Mouse (Mus musculus): Measurements from ENCODE around the gene Ankle1.
A peak's percentile ranks its signal among the peaks of the same experiment; 100 is the strongest.

The Ankle1 gene

GRCm38 (mm10) chr8:71381971-71382961 is 23.5 kb upstream of the Ankle1 start:
- DNase-seq (ENCODE audit: low spot score in 2 of 2) = peak; percentile 75 to 85

- no peak for DNase-seq (ENCODE audit: low spot score in 2 of 2)
Observed at GRCm38 (mm10) chr8:71383396-71383795, 22.4 kb upstream of the Ankle1 start.

GRCm38 (mm10) chr8:71383860-71384259 is 21.9 kb upstream of the Ankle1 start:
- DNase-seq (ENCODE audit: low spot score in 2 of 2) = no peak

DNA sequence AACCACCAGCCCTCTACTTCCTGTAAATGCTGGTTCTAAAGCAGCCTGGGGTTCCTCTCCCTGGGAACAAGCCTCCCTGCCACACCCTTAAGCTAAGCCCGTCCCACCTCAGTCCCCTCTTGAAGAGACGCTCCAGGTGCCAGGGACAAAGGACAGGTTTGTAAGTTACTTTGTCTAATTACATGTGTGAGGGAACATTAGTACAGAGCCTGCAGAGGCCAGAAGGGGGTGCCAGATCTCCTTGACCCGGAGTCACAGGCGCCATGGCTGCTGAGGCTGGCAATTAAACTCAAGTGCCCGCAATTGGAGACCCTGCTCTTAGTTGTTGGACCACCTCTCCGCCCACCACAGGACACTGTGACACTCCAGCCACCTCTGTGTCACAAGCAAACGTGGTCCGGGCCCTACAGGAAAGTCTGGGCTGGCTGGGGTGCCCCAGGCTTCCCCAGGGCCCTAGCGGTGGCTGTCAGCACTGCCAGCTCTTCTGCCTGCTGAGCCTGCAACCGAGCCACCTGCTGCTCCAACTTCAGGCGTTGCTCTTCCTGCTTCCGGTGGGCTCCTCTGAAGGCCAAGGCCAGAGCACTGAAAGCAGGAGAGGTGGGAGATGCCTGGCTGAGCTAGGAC is 20.5 kb upstream of the Ankle1 start:
- DNase-seq (ENCODE audit: low spot score in 2 of 2) = no peak

- no peak for DNase-seq (ENCODE audit: low spot score in 2 of 2)
Observed at GRCm38 (mm10) chr8:71388267-71388666, 17.5 kb upstream of the Ankle1 start.

- DNase-seq (ENCODE audit: low spot score in 2 of 2) = no peak
Observed at GRCm38 (mm10) chr8:71391696-71392095, 14.1 kb upstream of the Ankle1 start.

DNA sequence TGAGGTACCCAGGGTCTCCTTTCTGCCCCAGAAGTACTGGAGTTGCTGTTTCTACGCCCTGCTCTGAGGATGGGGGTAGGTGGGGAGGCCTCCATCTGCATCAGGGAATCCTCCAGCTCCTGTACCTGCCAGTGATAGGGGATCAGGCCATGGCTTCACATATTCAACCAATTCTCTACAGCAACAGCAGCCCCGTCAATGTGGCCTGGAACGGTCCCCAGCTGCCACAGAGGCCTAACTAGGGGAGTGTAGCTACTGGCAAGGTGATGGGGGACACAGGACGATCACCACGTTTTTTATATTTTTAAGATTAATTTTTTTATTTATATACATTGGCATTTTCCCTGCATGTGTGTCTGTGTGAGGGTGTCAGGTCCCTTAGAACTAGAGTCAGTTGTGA is 13.4 kb upstream of the Ankle1 start:
- DNase-seq (ENCODE audit: low spot score in 2 of 2) = no peak

DNA sequence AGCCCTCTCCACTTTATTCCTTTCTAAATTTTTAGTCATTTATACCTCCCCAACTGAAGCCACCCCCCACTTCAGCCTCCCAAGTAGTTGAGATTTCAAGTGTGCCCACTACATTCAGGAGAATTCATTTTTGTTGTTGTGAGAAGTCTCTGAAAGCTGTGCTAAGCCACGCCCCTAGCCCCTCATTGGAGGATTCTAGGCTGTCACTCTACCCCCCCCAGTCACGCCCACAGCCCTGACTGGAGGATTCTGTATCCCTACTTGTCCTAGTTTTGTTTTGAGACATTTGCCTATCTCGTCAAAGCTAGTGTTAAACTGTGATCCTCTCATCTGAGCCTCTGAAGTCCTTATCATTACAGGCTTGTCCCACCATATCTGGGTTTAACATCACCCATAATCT is 12.9 kb upstream of the Ankle1 start:
- no peak for DNase-seq (ENCODE audit: low spot score in 2 of 2)

DNA sequence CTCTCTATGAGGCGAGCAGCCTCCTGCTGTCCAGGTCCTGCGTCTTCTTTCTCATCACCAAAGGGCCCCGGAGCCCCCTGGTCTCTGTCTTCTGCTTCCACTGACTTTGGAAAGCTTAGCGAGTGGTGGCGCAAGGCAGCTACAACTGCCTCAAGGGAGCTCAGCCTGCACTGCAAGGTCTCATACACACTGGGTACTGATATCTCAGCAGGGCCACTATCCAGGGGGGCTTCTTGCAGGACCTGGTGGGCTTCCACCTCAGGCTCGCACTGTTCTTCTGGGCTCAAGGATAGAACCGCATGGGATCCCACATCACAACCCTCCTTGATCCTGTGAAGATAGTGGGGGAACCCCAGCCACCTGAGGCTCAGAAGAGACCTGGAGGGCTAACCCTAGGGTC is 11.3 kb upstream of the Ankle1 start:
- no peak for DNase-seq (ENCODE audit: low spot score in 2 of 2)

GRCm38 (mm10) chr8:71395071-71395470 is 10.7 kb upstream of the Ankle1 start:
- DNase-seq (ENCODE audit: low spot score in 2 of 2) = no peak

DNA sequence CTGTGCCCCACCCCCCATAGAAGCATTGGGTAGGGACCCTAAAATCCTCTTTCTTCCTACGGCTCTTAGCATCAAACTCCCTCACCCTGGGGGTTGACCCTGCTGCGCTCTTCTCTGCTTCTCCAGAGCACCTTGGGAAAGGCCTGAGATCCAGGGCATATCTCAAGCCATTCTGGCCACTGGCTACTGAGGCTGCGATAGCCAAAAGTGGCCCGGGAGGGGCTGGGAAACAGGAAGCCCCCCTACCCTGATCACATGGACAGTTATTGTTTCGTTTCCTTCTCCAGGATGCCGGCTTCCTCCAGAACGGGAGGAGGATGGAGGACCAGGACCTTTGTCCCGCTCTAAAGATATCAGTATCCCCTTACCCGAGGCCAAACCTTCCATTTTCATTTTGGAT is 10.2 kb upstream of the Ankle1 start, which contains the start of gene Ushbp1:
TSS of gene Ushbp1 (minus strand) at position 174 of the 400 bp plus-strand sequence.
- DNase-seq (ENCODE audit: low spot score in 2 of 2) = no peak

DNA sequence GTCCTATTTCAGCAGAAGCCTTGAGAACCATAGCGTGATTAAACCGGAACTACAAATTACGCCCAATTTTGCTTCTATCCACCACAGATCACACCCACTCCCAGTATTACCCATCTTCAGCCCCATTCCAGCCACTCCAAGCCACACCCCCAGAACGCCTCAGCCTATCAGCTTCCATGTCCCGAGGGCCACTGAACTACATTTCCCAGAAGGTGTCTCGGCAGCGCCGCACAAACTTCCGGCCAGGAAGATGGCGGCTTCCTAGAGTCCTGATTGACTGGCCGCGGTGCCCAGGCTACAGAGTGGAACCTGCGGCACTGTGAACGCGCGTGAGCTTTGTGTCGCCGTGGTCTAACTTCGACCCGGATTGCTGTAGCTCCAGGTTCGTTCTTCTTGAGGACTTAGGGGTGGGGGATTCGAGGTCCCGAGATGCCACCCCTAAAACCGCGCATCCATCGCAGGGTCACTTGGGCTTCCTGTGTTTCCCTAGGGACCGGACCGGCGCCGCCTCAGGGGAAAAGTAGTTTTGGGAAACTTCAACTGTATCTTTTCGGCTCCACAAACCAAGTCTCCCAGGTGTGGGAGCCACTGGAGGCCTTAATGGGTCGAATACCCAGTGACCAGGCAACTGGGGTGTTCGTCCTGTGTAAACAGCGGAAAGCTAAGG is 9.0 kb upstream of the Ankle1 start, which contains the start of gene Babam1:
TSS of gene Babam1 (plus strand) at position 223 of the 667 bp plus-strand sequence.
- peak; percentile 81 to 92 for DNase-seq (ENCODE audit: low spot score in 2 of 2)

DNA sequence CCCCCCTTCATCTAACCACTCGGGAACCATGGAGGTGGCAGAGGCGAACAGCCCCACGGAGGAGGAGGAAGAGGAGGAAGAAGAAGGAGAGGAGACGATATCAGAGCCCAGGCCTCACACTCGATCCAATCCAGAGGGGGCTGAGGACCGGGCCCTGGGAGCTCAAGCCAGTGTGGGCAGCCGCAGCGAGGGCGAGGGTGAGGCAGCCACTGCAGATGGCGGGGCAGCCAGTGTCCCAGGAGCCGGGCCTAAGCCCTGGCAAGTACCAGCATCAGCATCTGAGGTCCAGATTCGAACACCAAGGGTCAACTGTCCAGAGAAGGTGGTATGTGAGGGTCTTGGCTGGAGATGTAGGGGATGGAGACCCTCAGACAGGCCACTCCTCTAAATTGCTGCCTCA is 8.1 kb upstream of the Ankle1 start:
- no peak for DNase-seq (ENCODE audit: low spot score in 2 of 2)

DNA sequence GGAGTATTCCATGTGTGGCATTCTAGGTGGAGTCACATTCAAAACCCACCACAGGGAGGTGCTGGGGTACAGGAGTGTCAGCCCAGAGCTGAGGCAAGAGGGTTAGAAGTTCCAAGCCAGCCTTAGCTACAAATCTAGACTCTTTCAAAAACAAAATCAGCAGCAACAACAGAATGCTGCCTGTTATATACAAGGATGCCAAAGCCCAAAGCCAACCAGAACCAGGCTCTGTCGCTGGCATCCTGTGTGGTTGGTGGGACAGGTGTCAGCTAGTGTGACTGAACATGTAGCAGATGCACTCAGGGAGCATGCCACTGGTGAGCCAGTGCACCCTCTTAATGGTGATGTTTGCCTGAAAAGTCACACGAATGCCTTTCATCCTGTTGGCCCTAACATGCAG is 5.0 kb upstream of the Ankle1 start:
- DNase-seq (ENCODE audit: low spot score in 2 of 2) = no peak

GRCm38 (mm10) chr8:71401454-71401853 is 4.4 kb upstream of the Ankle1 start:
- no peak for DNase-seq (ENCODE audit: low spot score in 2 of 2)

- no peak for DNase-seq (ENCODE audit: low spot score in 2 of 2)
Observed at GRCm38 (mm10) chr8:71402446-71402964, 3.3 kb upstream of the Ankle1 start.

DNA sequence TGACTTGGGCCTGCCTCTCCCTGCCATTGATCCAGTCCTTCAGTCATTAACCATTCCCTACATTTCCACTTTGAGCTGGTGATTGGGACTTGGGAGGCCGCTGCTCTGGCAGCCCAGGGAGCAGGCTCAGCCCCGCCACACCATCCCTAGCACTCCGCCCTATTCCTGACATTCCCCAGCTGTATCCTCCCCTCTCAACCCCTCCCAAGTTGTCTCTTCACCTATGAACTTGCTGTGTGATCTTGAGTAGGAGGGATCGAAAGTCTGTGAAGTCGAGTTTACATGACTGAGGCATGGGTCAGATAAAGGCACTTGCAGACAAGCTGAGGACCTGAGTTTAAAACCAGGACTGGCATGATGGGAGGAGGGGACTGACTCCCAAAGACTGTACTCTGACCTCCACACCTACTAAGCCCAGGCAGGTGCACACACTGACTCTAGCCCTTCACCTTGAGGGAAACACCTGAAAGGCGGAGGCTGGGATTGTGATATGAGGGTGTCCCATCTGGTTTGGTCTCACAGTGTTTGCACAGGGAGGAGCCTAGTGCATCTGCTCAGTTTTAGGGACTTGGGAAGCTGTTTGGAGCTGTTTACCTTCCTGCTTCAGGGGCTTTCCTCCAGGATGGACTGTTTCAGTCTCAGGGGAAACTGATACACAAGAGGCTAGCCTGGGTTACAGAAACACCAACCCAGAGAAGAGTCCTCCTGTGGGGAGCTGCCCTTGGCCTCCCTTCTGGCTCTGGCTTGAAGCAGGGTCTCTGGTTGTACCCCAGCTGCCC is 2.5 kb upstream of the Ankle1 start:
- no peak for DNase-seq (ENCODE audit: low spot score in 2 of 2)

- no peak for DNase-seq (ENCODE audit: low spot score in 2 of 2)
Observed at GRCm38 (mm10) chr8:71404011-71404410, 1.8 kb upstream of the Ankle1 start.

DNA sequence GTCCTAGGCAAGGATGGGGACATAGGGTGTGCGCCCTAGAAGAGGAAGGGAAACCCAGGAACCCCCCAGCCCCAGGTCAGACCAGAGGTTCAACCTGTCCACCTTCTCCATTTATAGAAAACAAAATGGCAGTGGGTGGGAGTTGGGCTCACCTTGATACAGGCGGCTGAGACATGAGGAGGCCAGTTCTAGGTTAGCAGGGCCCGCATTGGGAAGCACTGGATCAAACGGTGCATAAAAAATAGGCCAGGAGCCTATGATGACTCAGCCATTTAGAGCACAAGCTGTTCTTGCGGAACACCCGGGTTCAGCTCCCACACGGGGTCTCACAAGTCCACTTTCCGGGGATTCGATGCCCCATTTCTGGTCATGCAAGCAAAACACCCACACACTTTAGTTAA is 859 bp upstream of the Ankle1 start:
- DNase-seq (ENCODE audit: low spot score in 2 of 2) = no peak

GRCm38 (mm10) chr8:71406099-71407015 is 547 bp downstream of the Ankle1 start:
- peak in 1 of 2 experiments; percentile 38 for DNase-seq (ENCODE audit: low spot score in 2 of 2)

Data from urinary bladder, adult 18-20 months (tissue).